Mouse (Mus musculus): ENCODE measurements around the gene Rrp9.

DNA sequence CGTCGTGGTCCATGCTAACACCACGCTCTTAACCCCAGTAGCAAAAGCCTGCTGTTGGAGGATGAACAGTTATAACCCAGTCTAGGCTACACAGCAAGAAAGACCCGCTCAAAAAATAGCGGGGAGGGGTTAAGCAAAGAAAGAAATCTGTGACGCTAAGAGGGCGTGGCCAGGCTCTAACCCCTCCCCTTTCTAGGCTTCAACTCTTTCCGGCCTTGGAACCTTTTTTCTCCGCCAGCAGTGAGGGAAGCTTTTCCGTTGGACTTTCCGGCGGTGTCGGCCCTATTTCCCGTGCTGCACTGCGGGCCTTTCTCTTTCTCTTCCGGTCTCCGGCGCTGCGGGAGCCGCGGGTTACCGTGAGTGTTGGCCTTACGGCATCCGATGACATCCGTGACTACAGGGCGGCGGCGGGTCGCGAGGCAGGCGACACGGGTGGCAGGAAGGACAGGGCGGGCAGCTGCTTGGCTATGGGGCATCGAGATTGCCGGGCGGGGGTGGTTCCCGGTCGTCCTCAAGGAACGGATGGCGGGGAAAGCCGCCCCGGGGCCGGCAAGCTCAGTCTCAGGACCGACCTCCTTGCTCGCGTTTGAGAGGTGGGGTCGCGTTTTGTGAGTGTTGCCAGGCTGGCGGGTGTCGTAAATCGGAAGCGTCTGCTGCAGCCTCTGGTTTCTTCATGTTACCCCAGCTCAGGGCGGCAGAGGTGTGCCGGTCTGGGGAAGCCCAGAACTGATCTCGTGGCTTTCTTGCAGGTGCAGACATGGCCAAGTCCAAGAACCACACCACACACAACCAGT is 46.3 kb upstream of the Rrp9 start, which contains the start of gene Rpl29:
- no peak for TF ChIP-seq CTCF (IDR thresholded peaks at IDR 0.05; ENCODE audit: insufficient read depth, low read length)
- TF ChIP-seq POLR2A (IDR thresholded peaks at IDR 0.05; ENCODE audit: borderline replicate concordance, extremely low read depth, low read depth, low read length), result peak; percentile 80

Data from lung, adult 2 months (tissue).